Mouse (Mus musculus): ENCODE results near the gene Scamp1. TPM values are rescaled to one million over a fixed set of nuclear protein-coding genes. Genes with fewer than 3 reads are reported as not detected.
A peak's percentile ranks its signal among the peaks of the same experiment; 100 is the strongest.

Scamp1 gene
- polyA plus RNA-seq, 1 experiment from 2014 or later, result 11.7 TPM

DNA sequence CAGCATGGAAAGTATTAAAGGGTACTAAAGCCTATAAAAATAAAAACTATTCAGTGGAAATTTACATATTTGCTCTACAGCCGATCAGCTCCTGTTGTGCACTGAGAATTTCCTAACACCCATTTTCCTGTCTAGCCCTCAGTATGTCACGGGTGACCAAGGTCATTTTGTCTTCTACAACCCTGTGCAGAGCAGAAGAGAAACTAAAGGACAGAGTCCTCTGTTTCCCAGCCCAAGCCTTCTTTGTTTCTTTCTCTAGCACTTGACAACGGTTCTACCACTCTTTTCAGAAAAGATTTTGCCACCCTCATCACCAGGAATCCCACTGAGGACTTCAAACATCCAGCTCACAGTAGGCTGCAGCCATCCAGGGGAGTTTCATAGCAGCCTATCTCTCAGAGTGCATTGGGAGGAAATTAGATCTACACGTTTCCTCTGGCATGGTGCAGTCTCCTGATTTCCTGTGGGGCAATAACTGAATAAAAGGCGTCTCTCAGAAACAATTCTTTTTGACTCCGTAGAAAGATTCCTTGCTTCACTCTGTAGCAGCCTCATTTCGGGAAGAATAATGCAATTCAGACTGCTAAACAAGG lies 15.4 kb upstream of the Scamp1 start:
- H3K9ac ChIP-seq, result no peak overlapping the region
- H3K9me3 ChIP-seq (replicated peaks), result no peaks in the 10 kb centered on the region
- H3K4me3 ChIP-seq, result no peak overlapping the region
- no peaks in the 10 kb centered on the region for H3K27me3 ChIP-seq (replicated peaks)
- peaks cover 28% of the 10 kb centered on the region for H3K4me1 ChIP-seq
- H3K4me2 ChIP-seq, result no peak overlapping the region
- H3K27ac ChIP-seq, result no peak overlapping the region
- 39% methylated on average over 7 of the region's 7 CpGs for WGBS (ENCODE audit: insufficient replicate concordance)
- no peaks in the 10 kb centered on the region for H3K36me3 ChIP-seq
- ATAC-seq, result no peak

DNA sequence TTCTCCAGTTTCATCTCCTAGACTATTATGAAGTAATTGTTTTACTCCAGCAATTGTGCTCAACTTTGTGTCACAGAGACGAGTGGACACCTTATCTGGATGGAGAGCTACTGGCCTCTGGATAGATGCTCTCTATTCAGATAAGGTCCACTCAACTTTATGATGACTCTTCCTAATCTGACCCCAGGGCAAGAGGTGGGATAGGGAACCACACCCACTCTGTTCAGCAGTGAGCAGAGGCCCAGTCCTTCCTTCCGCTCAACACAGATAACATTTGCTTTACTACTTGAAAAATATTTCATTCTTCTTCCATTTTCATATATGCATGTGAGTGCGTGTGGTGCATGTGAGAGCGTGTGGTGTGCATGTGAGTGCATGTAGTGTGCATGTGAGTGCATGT lies 14.6 kb upstream of the Scamp1 start:
- Histone ChIP-seq H3K4me1 (peaks cover 27% of the 10 kb centered on the region), H3K4me2 (no peak overlapping the region), H3K27me3 (replicated peaks) (no peaks in the 10 kb centered on the region), H3K9me3 (replicated peaks) (no peaks in the 10 kb centered on the region), H3K9ac (no peak overlapping the region), H3K4me3 (no peak overlapping the region), H3K36me3 (no peaks in the 10 kb centered on the region), H3K27ac (no peak overlapping the region)
- 51% methylated on average over 4 of the region's 4 CpGs for WGBS (ENCODE audit: insufficient replicate concordance)
- peak; percentile 75 for ATAC-seq

GRCm38 (mm10) chr13:94298401-94298800 lies 12.7 kb upstream of the Scamp1 start:
- no peaks in the 10 kb centered on the region; the same call in 1 of the 2 replicates for H3K27me3 ChIP-seq (replicated peaks)
- no peak overlapping the region for H3K9ac ChIP-seq
- peaks cover 27% of the 10 kb centered on the region for H3K4me1 ChIP-seq
- no peaks in the 10 kb centered on the region for H3K9me3 ChIP-seq (replicated peaks)
- H3K27ac ChIP-seq, result no peak overlapping the region
- WGBS (ENCODE audit: insufficient replicate concordance), result 55% methylated on average over 4 of the region's 4 CpGs
- no peak overlapping the region for H3K4me3 ChIP-seq
- H3K4me2 ChIP-seq, result no peak overlapping the region
- 0 out of 2 replicates have a peak, but pooled peaks have one; percentile 13 for ATAC-seq
- no peaks in the 10 kb centered on the region for H3K36me3 ChIP-seq

- Histone ChIP-seq H3K4me1 (peaks cover 19% of the 10 kb centered on the region), H3K9ac (no peak overlapping the region), H3K27ac (no peak overlapping the region), H3K4me2 (no peak overlapping the region), H3K27me3 (replicated peaks) (no peaks in the 10 kb centered on the region; the same call in 1 of the 2 replicates), H3K36me3 (no peaks in the 10 kb centered on the region), H3K9me3 (replicated peaks) (no peaks in the 10 kb centered on the region), H3K4me3 (no peak overlapping the region)
- WGBS (ENCODE audit: insufficient replicate concordance), result 36% methylated on average over 11 of the region's 11 CpGs
- no peak for ATAC-seq
Observed at GRCm38 (mm10) chr13:94296371-94296770, 10.7 kb upstream of the Scamp1 start.

- H3K4me1 ChIP-seq, result peaks cover 15% of the 10 kb centered on the region
- no peak for ATAC-seq
- no peaks in the 10 kb centered on the region; the same call in 1 of the 2 replicates for H3K27me3 ChIP-seq (replicated peaks)
- no peak overlapping the region for H3K27ac ChIP-seq
- no peak overlapping the region for H3K4me2 ChIP-seq
- H3K9me3 ChIP-seq (replicated peaks), result no peaks in the 10 kb centered on the region
- WGBS (ENCODE audit: insufficient replicate concordance), result 59% methylated on average over 8 of the region's 8 CpGs
- no peaks in the 10 kb centered on the region for H3K36me3 ChIP-seq
- no peak overlapping the region for H3K4me3 ChIP-seq
- no peak overlapping the region for H3K9ac ChIP-seq
Observed at GRCm38 (mm10) chr13:94295922-94296321, 10.3 kb upstream of the Scamp1 start.

DNA sequence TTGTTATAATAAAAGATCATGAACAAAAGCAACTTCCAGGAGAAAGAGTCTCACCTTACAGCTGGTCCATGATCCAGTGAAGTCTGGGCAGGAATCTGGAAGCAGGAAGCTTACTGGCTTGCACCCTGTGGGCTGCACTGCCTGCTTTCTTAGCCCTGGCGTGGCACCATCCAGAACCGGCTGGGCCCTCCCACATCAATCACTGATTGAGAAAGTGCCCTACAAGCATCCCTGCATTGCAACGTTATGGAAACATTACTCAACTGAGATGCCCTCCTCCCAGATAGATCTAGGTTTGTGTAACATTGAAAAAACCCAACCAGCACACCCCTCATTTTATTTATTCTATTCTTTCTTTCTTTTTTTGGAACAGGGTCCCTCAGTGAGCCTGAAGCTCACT lies 9.2 kb upstream of the Scamp1 start:
- H3K4me3 ChIP-seq, result no peak overlapping the region
- no peak for ATAC-seq
- H3K36me3 ChIP-seq, result no peaks in the 10 kb centered on the region
- no peaks in the 10 kb centered on the region for H3K9me3 ChIP-seq (replicated peaks)
- no peak overlapping the region for H3K27ac ChIP-seq
- H3K9ac ChIP-seq, result no peak overlapping the region
- 0 out of 2 replicates have a peak, but pooled peaks cover 5% of the 10 kb centered on the region for H3K4me1 ChIP-seq
- 49% methylated on average over 3 of the region's 3 CpGs for WGBS (ENCODE audit: insufficient replicate concordance)
- no peaks in the 10 kb centered on the region; the same call in 1 of the 2 replicates for H3K27me3 ChIP-seq (replicated peaks)
- H3K4me2 ChIP-seq, result no peak overlapping the region

DNA sequence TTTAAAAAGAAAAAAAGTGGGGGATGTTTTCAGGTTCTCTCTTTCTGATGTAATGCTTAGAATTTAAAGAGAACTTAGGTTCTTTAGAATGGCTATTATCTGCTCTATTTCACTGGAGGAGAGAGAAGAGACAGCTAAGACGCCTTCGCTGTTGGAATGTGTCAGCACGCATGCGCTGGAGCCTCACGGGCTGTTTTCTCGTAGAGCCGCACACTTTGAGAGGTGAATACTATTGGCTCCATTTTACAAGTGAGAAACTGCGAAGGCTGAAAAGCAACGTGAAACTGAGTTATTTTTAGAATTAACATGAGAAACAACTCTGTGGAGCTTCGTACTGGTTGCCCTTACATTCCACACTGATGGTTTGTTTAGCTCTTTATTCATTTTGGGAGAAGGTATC lies 8.3 kb upstream of the Scamp1 start:
- Histone ChIP-seq H3K27me3 (replicated peaks) (no peaks in the 10 kb centered on the region; the same call in 1 of the 2 replicates), H3K9me3 (replicated peaks) (no peaks in the 10 kb centered on the region), H3K36me3 (no peaks in the 10 kb centered on the region), H3K27ac (no peak overlapping the region), H3K4me2 (no peak overlapping the region), H3K4me1 (0 out of 2 replicates have a peak, but pooled peaks cover 5% of the 10 kb centered on the region), H3K4me3 (no peak overlapping the region), H3K9ac (no peak overlapping the region)
- ATAC-seq, result no peak
- 69% methylated on average over 10 of the region's 10 CpGs for WGBS (ENCODE audit: insufficient replicate concordance)

DNA sequence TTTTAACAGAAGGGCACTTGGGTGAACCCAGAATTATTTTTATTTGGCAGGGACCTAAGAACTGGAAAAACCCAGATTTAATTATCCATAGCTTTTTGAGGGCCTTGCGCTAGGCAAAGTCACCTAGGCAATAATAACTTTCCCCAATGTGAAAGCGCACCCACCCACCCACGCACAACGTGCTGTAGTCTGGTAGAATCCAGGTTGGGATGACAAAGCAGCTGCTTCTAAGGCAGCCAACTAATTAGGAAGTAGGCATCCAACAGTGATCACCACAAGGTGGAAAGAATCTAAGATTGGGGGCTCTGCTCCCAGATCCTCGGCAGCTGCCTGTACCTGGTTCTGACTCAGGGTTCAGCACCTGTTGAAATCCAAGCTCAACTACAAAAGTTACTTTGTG lies 538 bp upstream of the Scamp1 start:
- Histone ChIP-seq H3K4me3 (peak overlapping the region; percentile 93), H3K4me1 (peaks cover 34% of the 10 kb centered on the region), H3K9me3 (replicated peaks) (no peaks in the 10 kb centered on the region), H3K27me3 (replicated peaks) (no peaks in the 10 kb centered on the region), H3K4me2 (peak overlapping the region; percentile 95), H3K27ac (no peak overlapping the region), H3K36me3 (no peaks in the 10 kb centered on the region), H3K9ac (no peak overlapping the region)
- ATAC-seq, result no peak
- WGBS (ENCODE audit: insufficient replicate concordance), result 52% methylated on average over 5 of the region's 5 CpGs

DNA sequence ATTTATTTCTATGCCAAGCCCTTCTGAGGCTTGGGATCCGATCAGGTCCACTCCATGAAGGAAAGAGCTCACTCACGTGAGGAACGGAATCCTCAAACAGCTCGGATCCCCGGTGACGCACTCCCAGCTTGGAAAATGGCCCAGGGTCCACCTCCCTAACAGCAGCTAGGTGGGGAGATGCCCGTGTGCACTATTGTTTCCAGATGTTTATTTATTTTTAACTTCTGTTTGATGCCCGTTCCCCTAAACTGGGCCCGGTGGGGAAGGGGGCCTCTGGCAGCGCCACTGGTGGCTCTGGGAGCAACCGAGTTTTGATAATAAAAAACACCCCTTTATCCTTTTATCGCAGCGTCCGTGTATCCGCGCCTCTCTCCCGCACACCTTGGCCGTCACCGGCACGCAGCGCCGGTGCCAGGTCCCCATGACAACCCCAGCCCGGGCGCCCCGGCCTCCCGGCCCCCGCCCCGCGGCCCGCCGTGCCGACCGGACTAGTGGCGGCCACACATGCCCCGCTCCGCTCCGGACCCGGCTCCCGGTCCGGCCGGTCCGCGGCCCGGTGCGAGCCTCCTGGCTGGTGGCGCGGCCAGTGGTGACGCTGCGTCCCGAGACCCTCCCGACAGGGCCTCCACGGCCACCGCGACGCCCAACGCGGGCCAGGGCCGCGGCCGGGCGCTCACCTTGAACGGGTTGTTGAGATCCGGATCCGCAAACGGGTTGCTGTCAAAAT lies 951 bp downstream of the Scamp1 start:
- Histone ChIP-seq H3K27ac (peak overlapping the region; percentile 74), H3K36me3 (no peaks in the 10 kb centered on the region), H3K9ac (peak overlapping the region; percentile 92), H3K9me3 (replicated peaks) (no peaks in the 10 kb centered on the region), H3K4me1 (peaks cover 43% of the 10 kb centered on the region), H3K4me3 (peak overlapping the region; percentile 93), H3K4me2 (peak overlapping the region; percentile 95), H3K27me3 (replicated peaks) (no peaks in the 10 kb centered on the region)
- peak; percentile 67 for ATAC-seq
- WGBS (ENCODE audit: insufficient replicate concordance), result under 1% methylated on average over 61 of the region's 65 CpGs

GRCm38 (mm10) chr13:94279420-94279819 lies 6.2 kb downstream of the Scamp1 start:
- no peaks in the 10 kb centered on the region for H3K36me3 ChIP-seq
- no peak overlapping the region for H3K9ac ChIP-seq
- no peak overlapping the region for H3K27ac ChIP-seq
- no peak overlapping the region for H3K4me3 ChIP-seq
- ATAC-seq, result no peak
- no peak overlapping the region for H3K4me2 ChIP-seq
- no peaks in the 10 kb centered on the region for H3K27me3 ChIP-seq (replicated peaks)
- WGBS (ENCODE audit: insufficient replicate concordance), result 48% methylated on average over 5 of the region's 5 CpGs
- peaks cover 61% of the 10 kb centered on the region for H3K4me1 ChIP-seq
- H3K9me3 ChIP-seq (replicated peaks), result no peaks in the 10 kb centered on the region

GRCm38 (mm10) chr13:94271284-94271683 lies 14.4 kb downstream of the Scamp1 start:
- no peak overlapping the region for H3K9ac ChIP-seq
- H3K27me3 ChIP-seq (replicated peaks), result no peaks in the 10 kb centered on the region
- no peaks in the 10 kb centered on the region for H3K9me3 ChIP-seq (replicated peaks)
- no peak overlapping the region for H3K4me2 ChIP-seq
- no peak overlapping the region for H3K4me3 ChIP-seq
- peaks cover 59% of the 10 kb centered on the region for H3K4me1 ChIP-seq
- 72% methylated on average over 6 of the region's 6 CpGs for WGBS (ENCODE audit: insufficient replicate concordance)
- H3K36me3 ChIP-seq, result no peaks in the 10 kb centered on the region
- H3K27ac ChIP-seq, result no peak overlapping the region
- no peak for ATAC-seq

DNA sequence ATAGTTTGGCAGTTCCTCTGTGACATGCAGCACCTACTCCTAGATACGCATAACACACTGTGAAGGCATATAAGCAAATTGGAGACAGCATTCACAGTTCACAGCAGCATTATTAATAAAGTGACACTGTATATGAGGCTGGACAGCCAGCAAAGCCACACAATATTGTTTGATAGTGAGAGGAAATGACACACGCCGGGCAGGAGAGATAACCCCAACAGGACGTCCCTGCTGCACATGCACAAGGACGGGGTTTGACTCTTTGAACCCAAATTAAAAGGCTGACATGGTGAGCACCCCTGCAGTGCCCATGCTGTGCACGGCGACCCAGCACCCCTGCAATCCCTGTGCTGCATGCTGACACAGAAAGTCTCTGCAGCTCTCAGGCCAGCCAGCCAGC lies 17.5 kb downstream of the Scamp1 start:
- peak overlapping the region; percentile 39 for H3K4me2 ChIP-seq
- no peaks in the 10 kb centered on the region for H3K27me3 ChIP-seq (replicated peaks)
- H3K4me3 ChIP-seq, result no peak overlapping the region
- no peak; the same call in 1 of the 2 replicates for ATAC-seq
- H3K4me1 ChIP-seq, result peaks cover 70% of the 10 kb centered on the region
- H3K36me3 ChIP-seq, result no peaks in the 10 kb centered on the region; the same call in 1 of the 2 replicates
- WGBS (ENCODE audit: insufficient replicate concordance), result 13% methylated on average over 7 of the region's 7 CpGs
- no peak overlapping the region for H3K9ac ChIP-seq
- no peaks in the 10 kb centered on the region; the same call in 1 of the 2 replicates for H3K9me3 ChIP-seq (replicated peaks)
- H3K27ac ChIP-seq, result no peak overlapping the region

Data from liver, embryonic 12.5 days (tissue).